25 mouse cellular contexts compared by ENCODE assay signal in the genomic region with DNA sequence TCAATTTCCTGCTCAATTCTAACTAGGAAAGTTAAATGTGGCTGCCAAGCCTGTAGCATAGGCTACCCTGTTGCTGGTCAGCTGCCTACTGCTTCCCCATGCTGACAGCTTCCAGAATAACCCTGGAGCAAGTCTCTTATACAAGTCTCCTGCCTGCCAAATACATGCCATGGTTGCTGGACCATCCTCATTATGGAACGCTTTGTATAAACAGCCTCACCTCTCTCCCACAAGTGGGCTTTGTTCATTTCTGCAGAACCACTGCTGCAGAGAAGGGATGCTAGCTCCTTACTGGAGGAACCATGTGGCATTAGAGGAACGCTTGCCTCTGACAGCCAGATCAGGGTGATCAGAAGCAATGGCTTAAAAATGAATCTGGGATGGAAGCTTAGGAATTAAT.
"Had no signal": no experiment of that assay in that cellular context is flagged by ENCODE, and none has a peak within 500 bp of the region (broad histone marks: within the 10 kb centered on the region; RNA-seq: fewer than 3 reads in every experiment).

No protein-coding gene starts in this region.

- DNase-seq: cerebellum, adult 8-10 months; cerebellum, adult 9-10 months; cerebellum, adult 9-11 months; cerebellum, postnatal 25 days; cerebellum, postnatal 36 days; embryo, embryonic 11 days; forebrain, postnatal 0 days; gastrocnemius, adult 2 months; gastrocnemius, postnatal 10 days; gastrocnemius, postnatal 14 days; gastrocnemius, postnatal 25 days; gastrocnemius, postnatal 36 days; heart, adult 18-20 months; heart, adult 2 months had no signal

- ATAC-seq: forebrain, embryonic 13.5 days; forebrain, embryonic 14.5 days; forebrain, embryonic 15.5 days; forebrain, embryonic 16.5 days; forebrain, postnatal 0 days had no signal

- H3K4me3 ChIP-seq: embryonic facial prominence, embryonic 10.5 days; embryonic facial prominence, embryonic 12.5 days; embryonic facial prominence, embryonic 13.5 days; embryonic facial prominence, embryonic 15.5 days; erythroblast, embryonic 14.5 days; forebrain, embryonic 10.5 days; forebrain, embryonic 12.5 days; forebrain, embryonic 13.5 days; forebrain, embryonic 15.5 days; gastrocnemius, adult 2 months; heart, adult 2 months had no signal

- H3K27ac ChIP-seq: embryonic facial prominence, embryonic 10.5 days; embryonic facial prominence, embryonic 12.5 days; embryonic facial prominence, embryonic 13.5 days; embryonic facial prominence, embryonic 15.5 days; forebrain, embryonic 10.5 days; forebrain, embryonic 12.5 days; forebrain, embryonic 13.5 days; forebrain, embryonic 15.5 days; gastrocnemius, adult 2 months; heart, adult 2 months had no signal

- H3K4me1 ChIP-seq: embryonic facial prominence, embryonic 10.5 days; embryonic facial prominence, embryonic 12.5 days; embryonic facial prominence, embryonic 13.5 days; embryonic facial prominence, embryonic 15.5 days; forebrain, embryonic 13.5 days; forebrain, embryonic 15.5 days had no signal

- H3K9me3 ChIP-seq: embryonic facial prominence, embryonic 10.5 days; embryonic facial prominence, embryonic 12.5 days; embryonic facial prominence, embryonic 13.5 days; embryonic facial prominence, embryonic 15.5 days; forebrain, embryonic 10.5 days; forebrain, embryonic 12.5 days; forebrain, embryonic 13.5 days; forebrain, embryonic 15.5 days had no signal

- H3K36me3 ChIP-seq: embryonic facial prominence, embryonic 10.5 days; embryonic facial prominence, embryonic 12.5 days; embryonic facial prominence, embryonic 13.5 days; embryonic facial prominence, embryonic 15.5 days; forebrain, embryonic 10.5 days; forebrain, embryonic 12.5 days; forebrain, embryonic 15.5 days had no signal

- H3K27me3 ChIP-seq: embryonic facial prominence, embryonic 12.5 days; embryonic facial prominence, embryonic 13.5 days; embryonic facial prominence, embryonic 15.5 days; forebrain, embryonic 12.5 days; forebrain, embryonic 13.5 days; forebrain, embryonic 15.5 days had no signal
